Mouse (Mus musculus) ES-E14 (cell line): ENCODE measurements around the gene Tmem176a. TPM values are rescaled to one million over a fixed set of nuclear protein-coding genes. Genes with fewer than 3 reads are reported as not detected.

Source experiments
- DNase-seq: peaks from one replicate; pipeline ENCODE4 v3.0.0-alpha.2; 2013; ENCODE audit warnings: low read depth, low spot score
- H3K27ac ChIP-seq: 2 replicates; pipeline ENCODE4 v1.5.1; 2012; ENCODE audit warnings: low read depth, mild to moderate bottlenecking, low read length, moderate library complexity, mixed read lengths; ENCODE audit not compliant: poor library complexity, insufficient read depth, severe bottlenecking
- H3K36me3 ChIP-seq: 2 replicates; pipeline ENCODE4 v1.6.1; 2012; ENCODE audit warnings: mild to moderate bottlenecking, low read length, moderate library complexity, mixed read lengths; ENCODE audit not compliant: control insufficient read depth, poor library complexity, insufficient read depth, severe bottlenecking
- H3K4me1 ChIP-seq, 2 experiments: fragments of 150-350 bp in 1 of 2; sonication (generic) in 1 of 2; 2 replicates each; pipeline ENCODE4 v1.6.1; 2012; ENCODE audit warnings: low read length in 2 of 2, mild to moderate bottlenecking in 1 of 2, mixed read lengths in 1 of 2; ENCODE audit not compliant: control insufficient read depth in 2 of 2, insufficient read depth in 2 of 2, poor library complexity in 1 of 2
- H3K4me3 ChIP-seq, 2 experiments: fragments of 150-350 bp in 1 of 2; sonication (generic) in 1 of 2; 2 replicates each; pipeline ENCODE4 v1.5.1; 2012; ENCODE audit warnings: low read length in 2 of 2, low read depth in 1 of 2, mild to moderate bottlenecking in 1 of 2, mixed read lengths in 1 of 2; ENCODE audit not compliant: insufficient read depth in 1 of 2, poor library complexity in 1 of 2, severe bottlenecking in 1 of 2
- H3K9ac ChIP-seq: 2 replicates; pipeline ENCODE4 v1.6.1; 2012; ENCODE audit warnings: low read depth, mild to moderate bottlenecking, low read length, mixed read lengths; ENCODE audit not compliant: poor library complexity, insufficient read depth, severe bottlenecking
- H3K9me3 ChIP-seq: fragments of 150-350 bp; sonication (generic); 2 replicates; pipeline ENCODE4 v1.6.1; 2012; ENCODE audit warnings: low read depth, mild to moderate bottlenecking, low read length; ENCODE audit not compliant: control insufficient read depth, insufficient read depth
- CHD2 ChIP-seq: IDR thresholded peaks from 2 replicates; pipeline ENCODE4 v1.6.1; 2014; ENCODE audit warnings: mild to moderate bottlenecking, low read depth, low read length, inconsistent platforms
- HCFC1 ChIP-seq: IDR thresholded peaks from 2 replicates; pipeline ENCODE4 v1.6.1; 2012; ENCODE audit warnings: low read length, inconsistent platforms, borderline replicate concordance; ENCODE audit not compliant: insufficient read depth
- MAFK ChIP-seq: IDR thresholded peaks from 2 replicates; pipeline ENCODE4 v1.6.1; 2014; ENCODE audit warnings: mild to moderate bottlenecking, low read depth, low read length, inconsistent platforms; ENCODE audit not compliant: insufficient read depth
- ZC3H11A ChIP-seq: IDR thresholded peaks from 2 replicates; pipeline ENCODE4 v1.6.1; 2012; ENCODE audit warnings: low read depth, mild to moderate bottlenecking, inconsistent platforms, low read length, borderline replicate concordance
- ZNF384 ChIP-seq: IDR thresholded peaks from 2 replicates; pipeline ENCODE4 v1.6.1; 2012; ENCODE audit warnings: low read depth, low read length, inconsistent platforms
- in situ Hi-C, 2 experiments: fragments of 600-800 bp; cut with MboI; formaldehyde crosslinking; loops; one replicate each; pipeline ENCODE4 v1.15.1; 2025; ENCODE audit warnings: low sequenced_read_pairs in 2 of 2, inconsistent platforms in 1 of 2; ENCODE audit not compliant: unreplicated experiment in 2 of 2
- total RNA-seq: library from RNA; depleted of rRNA; stranded (reverse); fragments of 300-350 nt; gene quantifications from 2 replicates; pipeline ENCODE4 v1.2.3, GENCODE M21; 2012

The Tmem176a gene
- total RNA-seq, 1 experiment: 7.8 TPM

- no peak for DNase-seq
- H3K27ac ChIP-seq: no peak overlapping the region
- no peak overlapping the region for H3K4me3 ChIP-seq
- H3K9me3 ChIP-seq: no peaks in the 10 kb centered on the region
- no peaks in the 10 kb centered on the region for H3K4me1 ChIP-seq
- H3K36me3 ChIP-seq: no peaks in the 10 kb centered on the region
- no peak for TF ChIP-seq MAFK
- no peak for TF ChIP-seq ZNF384
- H3K9ac ChIP-seq: no peak overlapping the region
- in situ Hi-C loops: no loop called here
Observed at GRCm38 (mm10) chr6:48838321-48839080, 2.2 kb upstream of the Tmem176a start.

- Histone ChIP-seq H3K9me3 (no peaks in the 10 kb centered on the region), H3K9ac (no peak within 1 kb of the TSS), H3K4me1 (no peaks in the 10 kb centered on the region), H3K27ac (no peak within 1 kb of the TSS), H3K36me3 (no peaks in the 10 kb centered on the region), H3K4me3 (no peak within 1 kb of the TSS)
- DNase-seq: no peak
- TF ChIP-seq CHD2 (no peak), MAFK (no peak), ZNF384 (no peak), HCFC1 (no peak), ZC3H11A (no peak)
- in situ Hi-C loops: no loop called here
Observed at GRCm38 (mm10) chr6:48840973-48841625, 380 bp downstream of the Tmem176a start, which contains the start of gene Tmem176b. Gene Tmem176b (minus strand): TSS chr6:48841496.

- no peaks in the 10 kb centered on the region for H3K4me1 ChIP-seq
- H3K9me3 ChIP-seq: no peaks in the 10 kb centered on the region
- H3K4me3 ChIP-seq: no peak overlapping the region
- H3K9ac ChIP-seq: no peak overlapping the region
- H3K27ac ChIP-seq: no peak overlapping the region
- no peak for DNase-seq
- in situ Hi-C loops: no loop called here
- H3K36me3 ChIP-seq: no peaks in the 10 kb centered on the region
- TF ChIP-seq HCFC1 (no peak), CHD2 (no peak), MAFK (no peak), ZC3H11A (no peak), ZNF384 (no peak)
Observed at GRCm38 (mm10) chr6:48842111-48842842, 1.6 kb downstream of the Tmem176a start.

- no peak for DNase-seq
- Histone ChIP-seq H3K9ac (no peak overlapping the region), H3K27ac (no peak overlapping the region), H3K4me1 (no peaks in the 10 kb centered on the region), H3K4me3 (no peak overlapping the region), H3K36me3 (no peaks in the 10 kb centered on the region), H3K9me3 (no peaks in the 10 kb centered on the region)
- TF ChIP-seq MAFK (no peak), ZC3H11A (no peak), HCFC1 (no peak), CHD2 (no peak), ZNF384 (no peak)
- in situ Hi-C loops: no loop called here
Observed at GRCm38 (mm10) chr6:48845086-48845485, 4.4 kb downstream of the Tmem176a start.
